ENCODE assay signal across 8 mouse cellular contexts in the genomic region with DNA sequence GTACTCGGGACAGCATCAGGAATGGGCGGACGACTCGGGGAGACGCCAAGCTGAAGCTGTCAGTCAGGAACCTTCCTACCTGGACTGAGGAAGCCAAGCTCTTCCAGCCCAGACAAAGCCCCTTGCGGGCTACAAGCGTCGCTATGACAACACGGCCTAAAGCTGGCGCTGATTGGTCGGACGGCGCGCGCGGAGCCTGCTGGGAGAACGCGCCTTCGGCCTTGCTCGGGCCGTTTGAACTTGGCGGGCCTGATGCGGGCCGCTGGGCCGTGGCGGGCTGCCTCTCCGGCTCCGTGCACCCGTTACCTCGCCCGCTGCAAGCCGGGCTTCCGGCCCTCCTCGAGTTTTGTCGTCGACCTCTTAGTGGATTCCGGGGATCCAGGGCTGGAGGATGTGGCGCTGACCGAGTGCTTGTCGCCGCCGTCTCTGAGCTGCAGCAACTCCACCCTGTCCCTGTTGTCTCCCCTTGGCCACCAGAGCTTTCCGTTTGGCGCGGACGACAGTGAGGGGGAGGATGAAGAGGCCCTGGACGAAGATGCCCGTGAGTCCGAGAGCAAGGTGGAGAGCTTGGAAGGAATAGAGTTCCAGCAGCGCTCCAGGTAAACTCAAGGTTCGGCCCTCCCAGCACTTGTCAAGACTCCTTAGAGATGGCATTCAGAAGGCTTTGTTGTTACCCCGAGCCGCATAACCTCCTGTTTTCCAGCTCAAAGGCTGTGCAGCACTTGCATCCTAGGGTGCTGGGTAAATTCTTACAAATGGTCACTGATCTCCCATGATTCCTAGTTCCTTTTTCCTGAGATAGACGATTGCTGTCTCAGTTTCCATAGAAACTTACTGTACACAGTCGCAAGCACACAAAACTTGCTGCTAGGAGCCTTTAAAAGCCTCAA. TPM values are rescaled to one million over a fixed set of nuclear protein-coding genes. Genes with fewer than 3 reads are reported as not detected.
A peak's percentile ranks its signal among the peaks of the same experiment; 100 is the strongest.
DNase-seq lines count a peak whose midpoint lies in the region; ATAC-seq and TF ChIP-seq lines count a peak whose summit lies in the region.

A gene (plus strand): TSS at position 202 of the 890 bp plus-strand sequence.

- H3K4me2 ChIP-seq in hindbrain, embryonic 15.5 days, result peak within 1 kb of the TSS; percentile 75

- DNase-seq in Patski (ENCODE audit: low read depth, low spot score), result peak; percentile 60
- peak; percentile 93 for DNase-seq in cerebellum, postnatal 14 days
- peak; percentile 79 to 84 for DNase-seq in frontal cortex, postnatal 25 days (ENCODE audit: low spot score in 2 of 2)
- DNase-seq in left cerebral cortex, adult 11 months (ENCODE audit: low spot score), result peak; percentile 83
- peak; percentile 92 to 94 for DNase-seq in lung, postnatal 4 days
- peak; percentile 92 for DNase-seq in retina, postnatal 7 days (ENCODE audit: low read depth, low spot score)
- DNase-seq in urinary bladder, adult 2 months (ENCODE audit: low spot score), result peak; percentile 78

- no peaks in the 10 kb centered on the region for H3K27me3 ChIP-seq in Patski
- H3K27me3 ChIP-seq in hindbrain, embryonic 15.5 days, result no peaks in the 10 kb centered on the region

- peaks cover 31% of the 10 kb centered on the region for H3K4me1 ChIP-seq in hindbrain, embryonic 15.5 days (replicated peaks)

- no peak for TF ChIP-seq CTCF in Patski (IDR thresholded peaks at IDR 0.05)

- CTCF ChIA-PET in Patski (lab: Charles Lee), result interaction anchor here (1.0 to 2.4 kb wide), 9 partner anchors 8 to 193 kb away, joined by 3 to 9 read pairs (median 6); no protein-coding TSS in a partner anchor

- H3K4me3 ChIP-seq in hindbrain, embryonic 15.5 days, result peak within 1 kb of the TSS; percentile 76

- peak; percentile 92 for ATAC-seq in Patski
- peak; percentile 99 for ATAC-seq in hindbrain, embryonic 15.5 days (ENCODE audit: low FRiP score, low read depth)

- 0 out of 2 replicates have a peak, but pooled peaks cover 4% of the 10 kb centered on the region for H3K36me3 ChIP-seq in hindbrain, embryonic 15.5 days

- WGBS in hindbrain, embryonic 15.5 days, result under 1% methylated on average over 55 of the region's 55 CpGs

- peak within 1 kb of the TSS; percentile 86 for H3K27ac ChIP-seq in hindbrain, embryonic 15.5 days (replicated peaks)

- POLR2A ChIA-PET in Patski (lab: Charles Lee), result interaction anchor here (1.3 to 2.5 kb wide), 2 partner anchors 12 to 99 kb away, joined by 3 to 8 read pairs; no protein-coding TSS in a partner anchor

- H3K9ac ChIP-seq in hindbrain, embryonic 15.5 days, result peak within 1 kb of the TSS; percentile 81

- in situ Hi-C loops in Patski (cut with MboI; ENCODE audit: low pct_unique_long_range_greater_than_20kb), result loop anchor here (5.0 kb wide), 2 partner anchors 96 to 184 kb away; no protein-coding TSS in a partner anchor

- no peaks in the 10 kb centered on the region for H3K9me3 ChIP-seq in hindbrain, embryonic 15.5 days

RNA-seq across cellular contexts. Expression of the gene that starts here (rescaled TPM):
- polyA plus RNA-seq in Patski (2021), result 30.9 TPM
- polyA plus RNA-seq in hindbrain, embryonic 15.5 days (2015; fragmentation: Nextera tagmentation; extraction: Ambion mirVana), result 29.5 and 31.2 TPM in 2 replicates
- polyA plus RNA-seq in urinary bladder, adult 2 months (2012; rRNA removed), result 9.4 and 9.5 TPM in 2 replicates

Comparison
In these comparisons a context has a peak if more than half of its experiments do, and no peak if none do; other contexts are left out.
1. Peak in every context shown above with its lines: DNase-seq, ATAC-seq, H3K4me3 ChIP-seq and H3K27ac ChIP-seq.